Mouse (Mus musculus) granulocyte monocyte progenitor cell, adult 5-6 weeks (primary cell): ENCODE data around the gene Ctnnbl1. TPM values are rescaled to one million over a fixed set of nuclear protein-coding genes. Genes with fewer than 3 reads are reported as not detected.

Source experiments
- ATAC-seq: replicated peaks from 2 replicates; pipeline ENCODE4 v1.8.0; 2016; ENCODE audit warnings: mild to moderate bottlenecking, moderate TSS enrichment, inconsistent platforms; ENCODE audit not compliant: poor library complexity, severe bottlenecking
- total RNA-seq, 2 experiments: library from RNA; stranded (forward) in 1 of 2; stranded (reverse) in 1 of 2; fragments of 200-712, 200-1000 nt in 1 of 2; fragments of >200 nt in 1 of 2; fragmentation: Nextera tagmentation in 1 of 2; gene quantifications; 2 replicates each; pipeline ENCODE4 v1.2.3; 2014 to 2017

Ctnnbl1 gene
- total RNA-seq, 2 experiments from 2014 or later: 33.9 to 60.9 TPM

DNA sequence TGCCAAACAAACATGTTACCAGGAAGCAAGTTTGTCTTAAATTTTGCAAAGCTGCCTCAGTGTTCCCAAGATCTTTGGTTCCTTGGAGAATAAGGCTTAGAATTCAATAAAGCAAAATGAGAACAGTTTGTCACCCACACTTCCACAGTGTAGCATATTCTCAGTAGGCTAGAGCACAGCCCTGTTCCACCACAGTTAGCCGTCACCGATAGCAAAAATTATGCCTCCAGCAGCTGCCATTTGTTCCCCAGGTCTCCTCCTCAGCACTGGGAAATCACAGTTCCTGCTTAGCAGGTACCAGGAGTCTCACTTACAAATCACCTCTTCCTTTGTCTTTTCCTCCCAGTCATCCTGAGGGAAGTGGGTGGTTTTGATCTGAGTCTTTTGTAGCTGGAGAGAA is 10.8 kb downstream of the Ctnnbl1 start:
- ATAC-seq: no peak

- ATAC-seq: no peak
Observed at GRCm38 (mm10) chr2:157750481-157750880, 13.3 kb downstream of the Ctnnbl1 start.

DNA sequence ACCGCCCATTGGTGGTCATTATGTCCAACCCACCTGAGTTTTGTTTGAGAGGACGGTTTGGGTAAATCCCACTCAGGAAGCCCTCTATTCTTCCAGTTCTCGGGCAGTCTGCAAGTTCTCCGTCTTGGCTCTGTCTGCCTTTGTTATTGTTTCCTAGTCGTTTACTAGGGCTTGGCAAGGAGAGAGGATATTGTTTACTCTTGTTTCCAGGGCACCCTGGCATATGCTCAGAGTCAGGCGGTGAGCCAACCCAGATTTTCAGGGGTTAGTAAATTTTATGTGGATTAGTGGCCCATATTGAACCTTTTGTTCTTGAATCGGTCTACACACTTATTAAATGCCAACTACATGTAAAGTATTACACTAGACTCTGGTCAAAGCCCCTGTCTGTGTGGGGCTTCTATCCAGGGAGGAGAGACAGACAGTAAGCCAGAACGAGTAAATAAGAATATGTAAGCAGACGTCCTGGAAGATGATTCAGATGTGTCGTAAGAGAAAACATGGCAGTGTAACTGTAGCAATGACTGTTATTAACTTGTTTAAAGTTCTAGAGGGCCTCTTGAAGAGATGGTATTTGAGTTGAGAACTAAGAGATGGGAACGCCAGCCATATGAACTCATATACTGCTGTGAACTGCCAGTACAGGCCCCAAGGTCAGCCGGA is 13.9 kb downstream of the Ctnnbl1 start:
- ATAC-seq: no peak

DNA sequence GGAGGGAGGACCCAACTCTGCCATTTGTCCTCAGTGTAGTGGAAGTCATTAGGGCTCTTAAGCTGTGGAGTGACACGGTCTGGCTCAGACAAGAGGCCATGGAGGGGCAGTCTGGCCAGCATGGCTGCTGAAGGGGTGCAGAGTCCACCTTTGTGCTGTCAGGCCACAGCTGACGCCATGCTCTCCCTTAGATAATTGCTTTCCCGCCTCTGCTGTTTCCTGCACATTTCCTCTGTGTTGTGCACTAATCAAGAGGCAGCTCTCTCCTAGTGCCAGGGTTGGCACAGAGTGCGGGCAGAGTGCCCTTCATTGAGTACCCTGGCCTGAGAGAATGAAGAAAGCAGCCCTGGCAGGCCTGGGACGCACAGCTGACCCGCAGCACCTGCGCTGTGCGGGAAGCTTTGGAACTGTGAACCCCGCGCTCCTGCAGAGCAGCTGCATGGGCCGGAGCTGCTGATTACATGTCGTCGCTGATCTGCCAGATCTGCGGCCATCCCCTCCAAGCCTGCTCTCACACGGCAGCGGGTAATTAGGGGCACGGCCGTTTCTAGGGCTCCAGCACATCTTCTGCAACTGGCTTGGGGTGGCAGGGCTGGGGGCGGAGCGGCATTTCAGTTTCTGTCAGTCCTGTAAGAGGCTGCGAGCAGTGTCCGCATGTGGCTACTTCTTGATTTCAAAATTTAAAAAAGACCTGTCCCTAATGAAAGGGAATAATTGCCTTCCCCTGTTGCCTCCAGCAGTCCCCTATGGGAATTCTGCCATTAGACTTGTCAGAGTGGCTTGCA is 14.6 kb downstream of the Ctnnbl1 start:
- no peak for ATAC-seq

DNA sequence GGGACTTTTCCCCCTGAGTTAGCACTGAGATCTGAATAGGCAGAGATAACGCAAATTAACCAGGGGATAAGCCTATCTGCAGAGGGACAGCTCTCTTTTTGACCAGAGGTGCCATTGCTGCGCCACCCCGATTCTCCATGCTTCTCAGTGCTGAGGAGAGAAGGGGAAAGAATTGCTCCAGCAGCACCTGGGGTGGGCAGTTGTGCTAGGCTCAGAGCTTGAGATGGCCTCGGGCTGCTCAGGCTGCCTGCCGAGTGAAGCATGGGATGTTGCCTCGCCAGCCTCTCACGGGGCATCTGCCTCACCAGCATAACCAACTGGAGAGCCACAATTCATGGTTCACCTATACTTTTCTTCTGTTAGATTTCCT is 15.2 kb downstream of the Ctnnbl1 start:
- ATAC-seq: no peak

- no peak for ATAC-seq
Observed at GRCm38 (mm10) chr2:157755771-157756170, 18.6 kb downstream of the Ctnnbl1 start.

- no peak for ATAC-seq
Observed at GRCm38 (mm10) chr2:157756193-157756592, 19.0 kb downstream of the Ctnnbl1 start.

GRCm38 (mm10) chr2:157758395-157758794 is 21.2 kb downstream of the Ctnnbl1 start:
- no peak for ATAC-seq

DNA sequence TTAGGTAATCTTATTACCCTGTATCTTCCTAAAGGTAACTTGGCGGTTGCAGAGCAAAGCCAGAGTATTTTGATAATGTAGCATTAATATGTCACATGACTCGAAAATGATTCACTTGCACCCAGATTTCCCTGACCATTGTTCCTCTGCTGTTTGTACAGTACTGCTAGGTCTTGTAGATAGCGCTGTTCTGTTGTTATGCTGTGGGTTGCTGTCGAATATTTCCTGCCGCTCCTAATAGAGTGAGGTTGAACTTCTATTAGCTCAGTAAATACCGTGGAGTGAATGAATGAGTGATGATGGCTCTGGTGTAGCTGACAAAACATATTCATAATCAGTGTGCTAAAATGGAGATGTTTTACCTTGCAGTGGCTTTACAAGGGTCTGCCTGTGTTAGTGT is 22.5 kb downstream of the Ctnnbl1 start:
- ATAC-seq: no peak

- ATAC-seq: no peak
Observed at GRCm38 (mm10) chr2:157762903-157763302, 25.7 kb downstream of the Ctnnbl1 start.

GRCm38 (mm10) chr2:157766591-157766990 is 29.4 kb downstream of the Ctnnbl1 start:
- no peak for ATAC-seq

GRCm38 (mm10) chr2:157768682-157769429 is 31.7 kb downstream of the Ctnnbl1 start:
- ATAC-seq: peak; percentile 76

- ATAC-seq: no peak
Observed at GRCm38 (mm10) chr2:157770761-157771160, 33.6 kb downstream of the Ctnnbl1 start.

- ATAC-seq: no peak
Observed at GRCm38 (mm10) chr2:157773661-157774060, 36.5 kb downstream of the Ctnnbl1 start.

- ATAC-seq: no peak
Observed at GRCm38 (mm10) chr2:157775957-157776356, 38.8 kb downstream of the Ctnnbl1 start.

GRCm38 (mm10) chr2:157780956-157781355 is 43.8 kb downstream of the Ctnnbl1 start:
- no peak for ATAC-seq

GRCm38 (mm10) chr2:157783152-157783551 is 46.0 kb downstream of the Ctnnbl1 start:
- no peak for ATAC-seq

- no peak for ATAC-seq
Observed at GRCm38 (mm10) chr2:157784238-157784637, 47.0 kb downstream of the Ctnnbl1 start.

- ATAC-seq: no peak
Observed at GRCm38 (mm10) chr2:157784647-157785046, 47.4 kb downstream of the Ctnnbl1 start.

- no peak for ATAC-seq
Observed at GRCm38 (mm10) chr2:157789226-157789625, 52.0 kb downstream of the Ctnnbl1 start.

- ATAC-seq: no peak
Observed at GRCm38 (mm10) chr2:157790836-157791495, 53.8 kb downstream of the Ctnnbl1 start.
